Mouse (Mus musculus) left cerebral cortex, adult 11 months (tissue): ENCODE measurements around the gene Mpo.
A peak's percentile ranks its signal among the peaks of the same experiment; 100 is the strongest.

Experiments used
- DNase-seq: peaks from one replicate; pipeline ENCODE4 v3.0.0; 2022; ENCODE audit warnings: low spot score

Mpo gene

DNA sequence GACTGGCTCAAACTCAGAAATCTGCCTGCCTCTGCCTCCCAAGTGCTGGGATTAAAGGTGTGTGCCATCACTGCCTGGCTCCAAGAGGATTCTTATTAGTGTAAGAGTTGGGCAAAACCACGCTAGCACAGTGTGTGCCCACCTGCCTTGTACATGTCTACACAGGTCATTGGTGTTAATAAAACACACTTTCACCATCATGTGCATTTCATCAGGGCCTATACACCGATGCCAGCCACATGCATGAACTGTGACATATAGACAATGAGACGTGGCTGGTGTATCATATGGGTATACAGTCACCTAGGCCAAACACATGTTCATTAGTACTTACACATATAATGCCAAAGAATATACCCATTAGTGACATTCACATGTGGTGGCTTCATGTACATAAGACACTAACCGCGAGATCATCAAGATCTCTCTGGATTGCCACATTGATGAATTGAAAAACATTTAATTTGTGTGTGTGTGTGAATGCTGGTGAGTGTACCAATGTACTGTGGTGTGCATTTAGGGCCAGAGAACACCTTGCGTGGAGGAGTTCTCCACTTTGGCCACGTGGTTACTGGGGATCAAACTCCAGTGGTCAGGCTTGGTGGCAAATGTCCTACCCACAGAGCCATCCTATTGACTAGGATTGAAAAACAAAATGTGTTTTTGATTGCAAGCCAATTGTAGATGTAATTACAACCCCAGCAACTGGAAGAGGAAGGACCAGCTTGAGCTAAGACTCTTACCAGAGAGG lies 35.0 kb upstream of the Mpo start:
- DNase-seq, result no peak

DNA sequence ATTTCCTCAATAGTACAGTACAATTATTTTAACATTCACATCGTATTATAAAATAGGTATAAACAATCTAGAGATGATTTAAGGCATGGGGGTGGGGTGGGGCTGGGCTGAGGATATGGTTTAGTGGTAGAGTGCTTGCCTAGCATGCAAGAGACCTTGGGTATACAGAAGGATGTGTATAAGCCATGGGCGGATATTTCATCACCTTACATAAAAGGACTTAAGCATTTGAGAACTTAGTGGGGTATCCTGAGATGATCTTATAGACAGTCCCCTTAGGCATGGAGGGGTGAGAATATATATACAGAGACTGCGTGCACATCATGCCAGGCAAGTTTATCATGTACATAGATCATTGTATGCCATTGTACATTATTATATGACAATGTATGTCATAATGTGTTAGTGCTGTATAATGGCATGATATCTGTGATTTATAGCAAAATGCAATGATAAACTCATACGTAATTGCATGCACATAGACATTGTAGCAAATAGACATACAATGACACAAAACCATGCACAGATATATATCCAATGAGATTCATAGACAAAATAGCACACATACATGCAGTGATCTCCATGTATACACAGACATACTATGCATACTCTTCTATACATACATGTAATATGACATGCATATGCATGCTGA lies 34.3 kb upstream of the Mpo start:
- no peak for DNase-seq

DNA sequence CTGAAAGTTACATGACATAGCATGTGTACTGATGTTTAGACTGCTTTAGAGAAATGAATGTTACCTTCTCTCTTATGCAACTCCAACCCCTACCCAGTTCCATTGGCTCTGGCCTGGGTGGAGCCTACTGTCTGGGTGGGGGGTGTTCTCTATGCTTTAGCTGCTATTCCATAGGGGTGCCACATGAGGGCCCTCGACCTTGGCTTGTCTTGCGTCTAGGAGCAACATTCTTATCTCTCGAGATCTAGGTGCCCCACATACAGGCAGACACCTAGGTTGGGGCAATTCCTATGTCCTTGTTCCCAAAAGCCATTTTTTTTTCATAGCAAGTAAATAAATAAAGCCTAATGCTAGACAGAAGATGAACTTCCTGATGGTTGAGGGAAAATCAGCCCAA lies 33.8 kb upstream of the Mpo start:
- DNase-seq, result no peak

DNA sequence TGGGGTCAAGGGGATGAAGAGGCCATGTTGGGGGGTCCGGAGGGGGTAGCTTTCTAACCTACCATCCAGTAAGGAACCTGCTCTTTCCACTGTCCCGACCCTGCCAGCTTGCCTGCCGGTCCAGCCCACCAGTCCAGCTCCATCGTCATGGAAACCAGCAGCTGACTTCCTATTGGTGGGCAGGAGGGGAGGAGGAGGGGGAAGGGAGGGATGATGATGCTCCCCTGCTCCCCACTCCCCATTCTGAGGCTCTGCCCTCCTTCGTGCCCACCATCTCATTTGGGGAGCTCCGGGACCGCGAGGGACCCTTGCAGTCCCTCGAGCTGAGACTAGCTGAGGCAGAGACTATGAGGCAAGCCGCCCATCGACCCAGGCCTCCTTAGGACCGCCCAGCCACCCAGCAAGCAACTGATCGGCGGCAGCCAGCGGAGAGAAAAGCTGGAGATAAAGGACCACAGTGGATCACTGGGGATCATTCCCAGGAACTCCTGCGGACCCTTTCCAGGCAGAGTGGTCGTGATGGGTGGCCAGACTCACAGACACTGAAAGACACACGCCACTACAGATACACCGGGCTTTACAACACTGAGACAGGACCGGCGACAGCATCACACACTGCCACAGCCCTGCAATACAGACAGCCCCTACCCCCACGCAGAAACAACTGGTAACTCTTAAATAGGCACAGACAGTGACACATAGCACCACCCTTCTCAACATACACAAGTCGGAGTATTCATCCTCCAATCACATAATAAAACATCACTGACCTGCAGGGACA lies 32.9 kb upstream of the Mpo start, which contains the start of gene Tspoap1:
Gene Tspoap1, plus strand, starts transcription at position 241 of the 781 bp plus-strand sequence.
- no peak for DNase-seq

DNA sequence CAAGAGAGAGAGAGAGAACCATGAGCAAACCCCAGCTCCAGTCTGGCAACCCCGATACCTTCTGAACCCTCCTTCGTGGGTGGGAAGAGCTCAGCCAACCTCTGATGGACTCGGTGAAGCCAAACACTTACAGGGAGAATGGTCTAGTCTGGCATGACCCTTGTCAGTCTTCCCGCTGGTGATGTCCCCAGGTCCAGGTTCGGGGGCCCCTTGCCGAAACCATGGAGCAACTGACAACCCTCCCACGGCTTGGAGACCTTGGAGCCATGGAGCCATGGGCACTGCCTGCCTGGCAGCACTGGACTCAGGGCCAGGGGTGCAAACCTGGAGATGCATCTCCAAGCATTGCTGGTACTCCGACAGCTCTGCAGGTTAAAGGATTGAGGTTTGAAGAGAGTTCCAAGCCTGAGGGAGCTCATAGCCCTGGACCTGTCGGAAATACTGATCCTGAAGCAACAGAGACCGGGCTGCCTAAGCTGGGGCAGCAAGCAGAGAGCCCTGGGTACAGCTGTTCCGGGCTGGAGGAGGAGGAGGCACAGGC lies 32.1 kb upstream of the Mpo start:
- no peak for DNase-seq

DNA sequence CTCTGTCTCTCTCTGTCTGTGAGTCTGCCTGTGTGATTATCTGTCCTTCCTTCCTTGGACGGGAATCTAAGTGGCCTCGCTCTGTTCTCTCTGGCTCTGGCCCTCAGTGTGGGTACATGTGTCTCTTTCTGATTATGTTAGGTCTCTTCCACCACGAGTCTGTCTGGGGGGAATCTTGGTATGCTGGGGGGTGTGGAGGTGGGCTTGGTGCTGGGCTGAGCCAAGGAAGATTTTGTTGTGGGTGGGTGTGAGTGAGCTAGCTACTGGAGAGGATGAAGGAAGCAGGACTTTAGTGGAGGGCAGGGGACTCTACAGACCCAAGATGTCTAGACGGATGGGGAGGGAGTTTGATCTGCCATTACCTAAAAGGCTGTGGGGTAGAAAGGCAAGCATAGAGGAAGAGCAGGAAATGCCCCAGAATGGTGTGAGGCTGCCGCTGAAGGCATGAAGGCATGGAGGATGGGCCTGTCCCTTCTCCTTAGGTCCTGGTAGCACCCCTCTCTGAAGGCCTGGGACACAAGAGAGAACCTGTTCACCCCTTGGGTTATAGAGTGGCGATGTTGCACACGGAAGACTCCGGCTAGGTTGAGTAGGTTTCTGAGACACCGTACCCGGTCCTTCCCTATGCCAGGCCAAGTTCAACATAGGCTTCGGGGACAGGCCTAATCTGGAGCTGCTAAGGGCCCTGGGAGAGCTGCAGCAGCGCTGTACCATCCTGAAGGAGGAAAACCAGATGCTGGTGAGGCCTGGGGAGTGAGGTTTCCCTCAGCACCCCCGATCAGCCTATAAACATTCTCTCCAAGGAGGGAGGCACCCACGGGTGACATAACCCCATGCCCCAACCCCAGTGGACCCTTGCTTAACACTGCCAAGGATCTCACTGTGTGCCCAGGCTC lies 31.3 kb upstream of the Mpo start:
- no peak for DNase-seq

DNA sequence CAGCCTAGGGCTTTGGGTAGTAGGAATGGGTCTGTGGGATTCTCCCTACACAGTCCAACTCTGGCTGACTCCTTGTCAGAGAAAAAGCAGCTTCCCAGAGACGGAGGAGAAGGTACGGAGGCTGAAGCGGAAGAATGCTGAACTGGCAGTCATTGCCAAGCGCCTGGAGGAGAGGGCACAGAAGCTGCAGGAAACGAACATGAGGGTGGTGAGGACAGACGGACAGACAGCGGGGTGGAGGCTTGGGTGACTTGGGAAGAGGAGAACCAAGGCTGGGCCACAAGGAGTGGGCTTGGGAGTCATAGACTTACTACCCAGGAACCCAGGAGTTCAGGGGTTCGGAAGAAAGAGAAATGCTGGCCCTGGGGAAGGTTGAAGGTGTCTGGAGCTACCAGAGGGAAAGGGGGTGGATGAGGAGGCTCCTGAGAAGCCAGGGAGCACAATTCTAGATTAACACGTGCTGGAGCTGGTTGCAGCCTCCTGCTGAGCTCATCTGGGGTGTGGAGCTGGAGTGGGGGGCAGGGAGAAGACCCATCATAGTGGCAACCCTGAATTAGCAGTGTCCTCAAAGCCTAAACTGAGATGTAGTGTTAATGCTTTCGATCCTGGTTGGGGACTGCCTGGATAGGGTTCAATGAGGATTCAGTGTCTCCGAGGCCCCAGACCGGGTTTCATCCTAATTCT lies 30.5 kb upstream of the Mpo start:
- DNase-seq, result no peak

DNA sequence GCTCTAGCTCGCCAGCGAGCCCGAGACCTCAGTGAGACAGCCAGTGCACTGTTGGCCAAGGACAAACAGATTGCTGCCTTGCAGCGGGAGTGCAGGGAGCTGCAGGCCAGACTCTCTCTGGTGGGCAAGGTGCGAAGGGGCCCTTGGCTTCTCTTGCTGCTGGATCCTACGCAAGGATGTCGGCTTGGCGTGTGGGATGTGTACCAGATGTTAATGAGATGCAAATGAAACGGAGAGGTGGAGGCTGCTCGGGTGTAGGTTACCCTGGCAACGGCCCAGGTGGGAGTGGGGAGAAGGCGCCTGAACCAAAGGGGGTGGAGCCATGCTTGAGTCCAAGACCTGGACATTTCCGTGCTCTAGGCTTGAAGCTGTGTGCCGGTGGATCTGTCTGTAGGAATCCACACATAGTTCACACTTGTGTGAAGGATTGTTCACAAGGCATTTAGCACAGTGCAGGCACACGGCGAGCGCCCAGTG lies 29.8 kb upstream of the Mpo start:
- peak; percentile 79 for DNase-seq

DNA sequence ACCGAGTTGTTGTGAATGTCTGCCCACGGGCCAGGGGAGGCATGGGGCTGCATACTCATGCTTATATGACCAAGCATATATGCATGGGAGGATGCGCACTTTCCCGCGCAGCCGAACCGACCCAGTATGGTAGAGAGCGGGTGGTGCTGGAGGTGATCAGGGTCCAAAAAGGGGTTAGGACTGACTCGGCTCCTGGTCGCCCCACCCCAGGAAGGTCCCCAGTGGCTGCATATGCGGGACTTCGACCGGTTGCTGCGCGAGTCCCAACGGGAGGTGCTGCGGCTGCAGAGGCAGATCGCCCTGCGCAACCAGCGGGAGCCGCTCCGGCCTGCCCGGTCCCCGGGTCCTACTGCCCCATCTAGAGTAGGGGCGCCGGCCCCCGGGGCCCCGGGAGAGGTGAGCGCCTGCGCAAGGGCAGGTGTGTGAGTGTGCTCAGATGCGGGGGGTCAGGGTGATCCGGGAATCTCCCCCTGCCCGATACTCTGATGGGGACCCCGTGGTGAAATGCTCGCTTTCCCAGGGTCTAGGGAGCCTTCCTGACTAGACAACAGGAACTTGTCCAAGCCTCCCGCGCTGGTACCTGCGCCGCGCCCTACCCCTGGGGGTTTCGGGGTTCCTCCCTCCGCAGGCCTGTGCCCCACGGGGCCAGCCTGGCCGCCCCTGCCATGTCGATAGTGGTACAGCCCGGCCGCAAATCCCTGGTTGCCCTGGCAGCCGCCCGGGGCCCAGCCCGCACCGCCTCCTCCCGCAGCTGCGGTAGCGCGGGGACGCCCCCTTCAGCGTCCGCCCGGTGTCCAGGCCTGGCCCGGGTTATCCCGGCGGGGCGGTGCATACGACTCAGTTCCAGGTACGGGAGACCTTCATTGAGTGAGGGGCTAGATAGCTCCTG lies 29.1 kb upstream of the Mpo start:
- no peak for DNase-seq

DNA sequence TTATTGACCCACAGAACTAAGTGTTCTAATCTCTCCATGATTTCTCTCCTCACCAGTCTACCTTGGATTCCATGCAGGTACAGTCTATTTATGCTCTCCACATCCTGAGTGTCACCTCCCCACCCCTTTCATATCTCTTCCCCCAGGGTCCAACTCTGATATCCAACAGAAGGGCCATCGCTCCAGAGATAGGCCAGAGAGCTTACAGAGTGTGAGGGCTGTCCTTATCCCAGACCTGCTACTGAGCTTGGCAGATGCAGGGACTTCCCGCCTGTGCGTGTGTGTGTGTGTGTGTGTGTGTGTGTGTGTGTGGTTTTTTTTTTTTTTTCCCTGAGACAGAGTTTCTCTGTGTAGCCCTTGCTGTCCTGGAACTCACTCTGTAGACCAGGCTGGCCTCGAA lies 24.6 kb upstream of the Mpo start:
- no peak for DNase-seq

DNA sequence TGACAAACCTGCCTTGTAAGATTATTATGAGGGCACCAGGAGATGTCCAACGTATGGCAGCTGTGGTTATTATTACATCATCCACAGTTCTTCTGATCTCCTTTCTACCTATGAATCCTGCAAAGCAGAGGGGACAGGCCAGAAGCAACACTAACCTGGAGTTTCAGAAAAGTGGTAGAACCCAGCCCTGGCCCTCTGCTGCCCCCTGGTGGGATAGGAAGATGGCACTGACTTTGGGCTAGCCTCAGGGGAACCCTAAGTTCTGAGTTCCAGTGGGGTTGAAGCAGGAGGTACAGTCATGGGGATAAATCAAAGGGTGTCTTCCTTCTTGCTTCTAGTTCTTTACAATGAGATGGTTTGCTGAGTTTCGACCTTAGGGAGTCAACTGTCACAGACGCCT lies 22.4 kb upstream of the Mpo start:
- no peak for DNase-seq

DNA sequence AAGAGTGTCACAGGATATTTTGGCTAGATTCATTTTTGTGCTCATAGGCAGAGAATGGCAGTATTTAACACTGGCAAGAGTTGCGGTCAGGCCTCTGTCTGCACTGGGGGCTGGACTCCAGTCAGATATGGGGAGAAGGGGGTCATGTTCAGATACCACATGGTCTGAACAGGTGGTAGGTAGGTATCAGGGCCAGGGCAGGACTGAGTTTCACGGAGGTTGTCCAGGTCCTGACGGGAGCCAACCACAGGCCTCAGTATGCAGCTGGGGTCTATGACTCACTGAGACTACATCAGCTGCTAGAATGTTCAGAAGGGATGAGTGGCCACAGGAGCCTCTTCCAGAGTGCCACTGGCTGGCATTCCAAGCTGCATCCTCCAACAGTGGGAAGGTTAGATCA lies 21.0 kb upstream of the Mpo start:
- no peak for DNase-seq

DNA sequence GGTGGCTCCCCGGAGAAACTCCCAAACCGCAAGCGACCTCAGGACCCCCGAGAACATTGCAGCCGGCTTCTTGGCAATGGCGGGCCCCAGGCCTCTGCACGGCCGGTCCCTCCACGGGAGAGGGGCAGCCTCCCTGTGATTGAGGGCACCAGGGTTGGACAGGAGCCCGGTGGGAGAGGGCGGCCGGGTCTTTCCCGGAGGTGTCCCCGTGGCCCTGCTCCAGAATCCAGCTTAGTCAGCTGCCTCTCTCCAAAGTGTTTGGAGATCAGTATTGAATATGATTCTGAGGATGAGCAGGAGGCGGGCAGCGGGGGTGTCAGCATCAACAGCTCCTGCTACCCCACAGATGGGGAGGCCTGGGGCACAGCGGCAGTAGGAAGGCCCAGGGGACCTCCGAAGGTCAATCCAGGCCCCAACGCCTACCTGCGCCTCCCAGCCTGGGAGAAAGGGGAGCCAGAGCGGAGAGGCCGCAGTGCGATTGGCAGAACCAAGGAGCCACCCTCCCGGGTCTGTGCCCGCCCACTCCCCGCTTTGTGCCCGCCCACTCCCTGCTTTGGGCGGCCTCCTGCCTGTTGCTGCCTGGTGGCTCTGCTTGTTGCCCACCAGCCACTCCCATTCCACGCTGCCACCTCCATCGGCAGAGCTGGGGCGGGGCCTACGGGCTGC lies 15.1 kb upstream of the Mpo start:
- DNase-seq, result no peak

DNA sequence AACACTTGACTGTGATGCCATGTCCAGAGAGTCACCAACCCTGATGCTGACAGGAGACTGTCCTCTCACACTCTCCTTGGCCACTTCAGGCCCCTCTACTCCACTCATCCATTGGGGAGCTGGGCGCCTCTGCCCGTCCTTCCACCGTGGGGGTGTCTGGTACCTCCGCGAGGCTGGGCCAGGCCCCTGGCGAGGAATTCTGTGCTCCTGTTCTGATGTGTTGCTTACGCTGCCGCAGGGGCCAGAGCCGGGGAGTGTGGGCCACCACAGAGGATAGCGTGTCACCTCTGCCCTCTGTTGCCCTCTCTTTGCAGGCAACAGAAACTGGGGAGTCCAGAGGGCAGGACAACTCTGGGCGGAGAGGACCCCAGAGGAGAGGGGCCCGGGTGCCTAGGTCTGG lies 14.5 kb upstream of the Mpo start:
- DNase-seq, result no peak

DNA sequence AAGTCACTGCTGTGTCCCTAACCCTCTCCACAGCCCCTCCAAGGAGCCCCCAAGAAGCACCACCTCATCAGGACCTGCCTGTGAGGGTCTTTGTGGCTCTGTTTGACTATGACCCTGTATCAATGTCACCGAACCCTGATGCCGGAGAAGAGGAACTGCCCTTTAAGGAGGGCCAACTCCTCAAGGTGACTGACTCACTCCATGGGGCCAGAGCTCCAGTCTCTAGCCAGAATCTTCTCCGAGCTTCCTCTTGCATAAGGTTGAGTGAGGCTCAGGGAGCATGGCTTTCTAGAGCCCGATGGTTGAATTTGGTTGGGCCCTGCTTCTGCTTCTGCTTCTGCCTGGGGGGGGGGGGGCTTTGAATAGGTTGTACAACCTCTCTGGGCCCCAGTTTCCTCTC lies 14.0 kb upstream of the Mpo start:
- no peak for DNase-seq

DNA sequence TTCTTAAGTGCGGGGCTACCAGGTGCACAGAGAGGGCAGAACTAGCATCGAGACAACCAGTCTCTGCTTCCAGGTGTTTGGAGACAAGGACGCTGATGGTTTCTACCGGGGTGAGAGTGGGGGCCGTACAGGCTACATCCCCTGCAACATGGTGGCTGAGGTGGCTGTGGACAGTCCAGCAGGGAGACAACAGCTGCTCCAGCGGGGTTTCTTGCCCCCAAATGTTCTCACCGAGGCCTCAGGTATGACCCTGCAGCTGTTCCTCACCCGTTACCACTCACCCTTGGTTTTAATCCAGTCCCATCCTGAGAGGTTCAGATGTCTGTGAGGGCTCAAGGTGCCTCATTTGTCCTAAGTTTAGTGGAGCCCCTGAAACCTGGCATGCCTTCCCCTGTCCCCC lies 13.3 kb upstream of the Mpo start:
- DNase-seq, result no peak

DNA sequence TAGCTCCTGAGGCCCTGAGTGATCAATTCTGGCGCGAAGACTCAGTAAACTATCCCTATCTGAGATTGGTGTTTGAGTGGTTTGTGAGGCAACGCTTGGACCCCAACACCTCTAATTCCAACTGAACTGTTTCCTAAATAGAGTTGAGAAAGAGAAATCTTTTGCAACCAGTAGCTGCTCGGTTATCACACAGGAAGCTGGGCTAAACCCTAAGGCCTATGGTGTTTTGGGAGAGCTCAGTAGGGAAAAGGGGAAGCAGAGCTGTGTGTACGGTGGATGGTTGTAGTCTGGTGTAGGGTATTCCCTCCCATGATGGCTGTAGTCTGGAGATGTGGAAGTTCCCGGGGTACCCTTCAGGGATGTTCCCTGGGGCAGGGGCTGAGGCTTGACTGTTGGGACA lies 3.3 kb upstream of the Mpo start:
- no peak for DNase-seq

DNA sequence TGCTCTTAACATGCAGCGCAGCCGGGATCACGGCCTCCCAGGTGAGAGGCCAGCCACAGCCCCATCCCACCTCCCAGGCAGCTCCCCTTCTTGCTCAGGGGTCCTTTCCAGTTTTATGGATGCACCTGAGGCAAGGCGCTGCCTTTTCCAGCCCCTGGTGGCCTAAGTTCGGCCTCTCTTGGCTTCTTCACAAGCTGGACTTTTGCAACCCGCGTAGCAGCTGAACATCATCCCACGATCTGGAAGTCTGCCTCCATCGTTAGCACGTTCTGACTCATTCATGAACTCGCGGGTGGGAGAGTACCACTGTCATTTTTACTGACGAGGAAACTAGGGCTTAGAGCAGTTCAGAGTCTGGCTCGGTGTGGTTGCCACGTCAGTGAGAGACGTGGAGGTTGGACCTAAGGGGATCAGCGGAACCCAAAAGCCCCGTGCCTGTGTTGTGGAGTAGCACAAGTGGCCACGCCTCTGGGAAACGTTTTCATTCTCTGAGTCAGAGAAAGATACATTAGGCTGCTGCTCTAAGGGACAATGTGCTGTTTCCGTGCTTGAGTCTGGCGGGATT lies 8.4 kb downstream of the Mpo start:
- DNase-seq, result no peak

DNA sequence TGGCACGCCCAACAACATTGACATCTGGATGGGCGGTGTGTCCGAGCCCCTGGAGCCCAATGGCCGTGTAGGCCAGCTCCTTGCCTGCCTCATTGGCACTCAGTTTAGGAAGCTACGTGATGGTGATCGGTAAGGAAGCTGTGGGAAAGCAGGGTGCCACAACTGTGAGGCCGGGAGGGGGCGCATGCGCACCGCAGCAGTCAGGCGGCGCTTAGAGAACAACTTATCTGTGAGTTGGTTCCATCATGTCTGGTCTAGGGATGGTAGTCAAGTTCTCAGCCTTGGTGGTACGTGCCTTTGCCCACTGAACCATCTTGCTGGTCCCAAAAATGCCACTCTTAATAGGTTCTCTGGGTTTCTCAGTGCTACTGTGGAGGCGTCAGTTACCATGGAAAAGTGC lies 9.2 kb downstream of the Mpo start:
- no peak for DNase-seq
